ENCODE assay signal across 17 mouse cellular contexts in genomic region chr9:26695178-26695577, GRCm38 (mm10). TPM values are rescaled to one million over a fixed set of nuclear protein-coding genes. Genes with fewer than 3 reads are reported as not detected.
"Had no signal": no experiment of that assay in that cellular context is flagged by ENCODE, and none has a peak within 500 bp of the region (broad histone marks: within the 10 kb centered on the region; RNA-seq: fewer than 3 reads in every experiment).

No protein-coding gene starts in this region.

- H3K27me3 ChIP-seq: intestine, embryonic 15.5 days; kidney, embryonic 15.5 days; limb, embryonic 12.5 days; midbrain, embryonic 12.5 days had no signal

- DNase-seq: kidney, adult 18-20 months; kidney, postnatal 14 days; lung, adult 18-20 months; spleen, adult 18-20 months; thymus, adult 18-20 months; thymus, postnatal 14 days had no signal

- H3K36me3 ChIP-seq: intestine, embryonic 15.5 days; kidney, embryonic 15.5 days; limb, embryonic 12.5 days; midbrain, embryonic 12.5 days had no signal

- H3K27ac ChIP-seq: intestine, embryonic 15.5 days; kidney, embryonic 15.5 days; left cerebral cortex, adult 2 months; limb, embryonic 12.5 days; liver, embryonic 14.5 days; midbrain, embryonic 12.5 days had no signal

- H3K4me3 ChIP-seq: intestine, embryonic 15.5 days; kidney, embryonic 15.5 days; left cerebral cortex, adult 2 months; limb, embryonic 12.5 days; midbrain, embryonic 12.5 days had no signal

- ATAC-seq: intestine, embryonic 15.5 days; midbrain, embryonic 16.5 days had no signal

- H3K4me1 ChIP-seq: intestine, embryonic 15.5 days; kidney, embryonic 15.5 days; limb, embryonic 12.5 days; midbrain, embryonic 12.5 days had no signal

RNA-seq across cellular contexts. Expression of gene B3gat1, which starts 38.4 kb away (rescaled TPM):
- total RNA-seq: liver, adult 2 months; megakaryocyte-erythroid progenitor cell, adult 5-6 weeks had no signal
- polyA plus RNA-seq: large intestine, adult 2 months; liver, adult 2 months; lung, embryonic 16.5 days had no signal
